Mouse (Mus musculus): ENCODE data around the gene Plpp4.

Gene Plpp4

GRCm38 (mm10) chr7:129256621-129257373 is at the start of gene Plpp4:
Gene Plpp4, plus strand, starts transcription at chr7:129257031.
- no peak for DNase-seq (ENCODE audit: low spot score)

- no peak for DNase-seq (ENCODE audit: low spot score)
These were observed 40.8 kb upstream of the Plpp4 start for GRCm38 (mm10) chr7:129215926-129216543.

DNA sequence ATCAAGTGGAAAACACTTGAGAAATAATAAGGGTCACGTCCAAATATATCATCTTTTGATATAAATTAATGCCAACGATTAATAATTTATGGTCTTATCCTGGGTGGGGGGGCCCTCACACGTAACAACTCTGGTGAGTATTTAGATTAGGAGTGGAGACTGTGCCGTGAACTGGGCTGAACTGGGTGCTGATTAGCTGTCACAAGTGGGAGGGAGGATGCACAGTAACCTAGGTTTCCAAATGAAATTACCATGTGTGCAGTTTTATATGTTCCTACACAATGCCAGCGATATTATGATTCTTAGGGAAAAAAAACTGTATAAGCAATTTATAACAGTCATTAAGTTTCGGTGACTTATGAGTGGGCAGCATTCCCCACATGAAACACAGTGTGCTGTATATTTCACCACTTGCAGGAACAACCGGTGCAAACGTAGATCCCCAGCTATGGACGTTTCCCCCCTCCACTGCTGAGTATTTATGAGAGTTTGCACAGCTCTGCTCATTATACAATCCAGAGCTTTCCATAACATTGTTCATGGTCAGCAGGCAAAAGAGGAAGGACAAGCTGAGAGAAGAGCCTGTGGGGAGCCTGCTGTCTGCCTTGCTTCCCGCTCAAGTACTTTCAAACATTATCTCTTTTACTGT is 40.2 kb upstream of the Plpp4 start:
- no peak for DNase-seq (ENCODE audit: low spot score)

- DNase-seq (ENCODE audit: low spot score), result no peak
These were observed 35.9 kb upstream of the Plpp4 start for GRCm38 (mm10) chr7:129220948-129221347.

GRCm38 (mm10) chr7:129221649-129222048 is 35.2 kb upstream of the Plpp4 start:
- no peak for DNase-seq (ENCODE audit: low spot score)

DNA sequence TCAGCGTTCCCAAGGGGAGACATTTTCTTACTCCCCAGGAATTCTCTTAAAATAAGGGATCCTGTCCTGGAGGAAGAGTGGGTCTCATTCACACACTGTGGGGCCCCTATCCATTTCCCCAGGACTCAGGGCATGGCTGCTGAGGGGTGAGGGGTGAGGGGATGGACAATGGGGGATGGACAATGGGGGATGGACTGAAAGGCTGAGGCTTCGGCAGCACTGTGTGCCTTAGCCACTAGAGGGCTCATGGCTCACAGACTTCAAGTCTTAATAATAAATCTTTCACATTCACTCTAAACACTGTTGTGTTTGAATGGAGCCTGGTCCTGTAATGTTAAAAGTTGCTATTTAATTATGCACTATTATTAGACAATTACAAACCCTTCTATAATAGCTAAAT is 21.4 kb upstream of the Plpp4 start:
- no peak for DNase-seq (ENCODE audit: low spot score)

DNA sequence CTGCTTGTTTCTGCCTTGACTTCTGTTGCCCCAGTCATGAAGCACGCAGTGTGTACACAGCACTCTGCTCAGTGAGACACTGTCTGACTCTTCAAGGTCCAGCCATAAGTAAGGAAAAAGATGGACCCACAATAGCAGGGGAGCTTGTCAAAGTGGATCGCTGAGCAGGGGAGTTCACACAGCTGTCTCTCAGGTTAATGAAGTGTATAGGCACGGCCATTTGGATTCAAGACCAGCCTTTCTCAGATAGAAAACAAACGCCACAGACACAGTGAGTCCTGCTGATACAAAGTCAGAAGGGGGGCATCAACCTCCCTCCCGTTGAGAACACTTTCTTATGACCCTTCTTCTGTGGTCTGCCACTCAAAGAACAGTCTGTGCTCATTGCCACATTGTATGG is 20.8 kb upstream of the Plpp4 start:
- no peak for DNase-seq (ENCODE audit: low spot score)

DNA sequence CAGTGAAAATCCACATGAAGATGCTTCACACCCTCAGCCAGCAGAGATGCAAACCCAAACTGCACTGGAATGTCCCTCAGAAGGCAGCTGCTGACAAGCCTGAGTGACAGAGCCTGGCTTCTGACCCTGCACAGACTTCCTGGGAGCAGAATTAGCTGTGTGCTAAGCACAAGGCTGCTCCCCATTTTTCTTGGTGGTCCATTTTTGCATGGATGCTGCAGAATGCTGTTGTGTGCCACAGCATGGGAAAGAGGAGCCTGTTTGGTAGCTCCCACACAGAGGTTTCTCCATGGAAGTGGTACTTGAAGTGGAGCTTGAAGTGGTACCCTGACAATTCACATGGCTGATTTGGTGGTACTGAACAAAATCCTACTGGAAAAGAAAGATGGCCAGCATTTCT is 5.8 kb upstream of the Plpp4 start:
- no peak for DNase-seq (ENCODE audit: low spot score)

GRCm38 (mm10) chr7:129253406-129253805 is 3.4 kb upstream of the Plpp4 start:
- no peak for DNase-seq (ENCODE audit: low spot score)

DNA sequence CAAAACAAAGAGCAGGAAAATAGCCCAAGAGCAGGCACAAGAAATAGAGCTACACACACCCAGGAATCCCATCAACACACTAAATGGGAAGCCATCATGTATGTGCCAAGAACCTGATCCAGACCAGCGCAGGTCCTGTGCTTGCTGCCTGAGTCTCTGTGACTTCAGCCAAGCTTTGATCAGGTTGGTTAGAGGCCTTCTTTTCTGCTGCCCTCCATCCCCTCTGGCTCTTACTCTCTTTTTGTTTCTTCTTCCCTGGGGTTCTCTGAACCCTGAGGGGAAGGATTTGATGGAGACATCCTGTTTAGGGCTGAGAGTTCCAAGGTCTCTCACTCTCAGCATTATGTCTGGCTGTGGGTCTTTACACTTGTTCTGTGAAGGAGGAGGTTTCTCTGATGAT is 2.7 kb upstream of the Plpp4 start:
- DNase-seq (ENCODE audit: low spot score), result no peak

DNA sequence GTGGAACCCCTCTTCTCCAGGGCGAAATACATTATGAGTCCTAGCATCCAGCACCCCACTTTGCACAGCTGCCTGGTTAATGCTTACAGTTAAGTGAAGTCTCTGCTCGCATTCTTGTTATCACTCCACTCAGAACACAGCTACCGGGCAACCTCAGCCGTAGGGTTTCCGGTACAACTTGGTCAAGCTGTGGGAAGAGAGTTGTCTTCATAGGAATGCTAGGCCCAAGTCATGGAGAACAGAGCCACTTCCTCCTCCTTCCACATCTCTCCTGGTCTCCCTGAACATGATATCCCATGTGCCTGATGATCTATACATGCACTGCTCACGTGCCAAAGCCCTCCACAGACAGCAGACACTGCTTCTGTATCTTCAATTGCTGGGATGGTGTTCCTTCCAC is 1.4 kb upstream of the Plpp4 start:
- no peak for DNase-seq (ENCODE audit: low spot score)

DNA sequence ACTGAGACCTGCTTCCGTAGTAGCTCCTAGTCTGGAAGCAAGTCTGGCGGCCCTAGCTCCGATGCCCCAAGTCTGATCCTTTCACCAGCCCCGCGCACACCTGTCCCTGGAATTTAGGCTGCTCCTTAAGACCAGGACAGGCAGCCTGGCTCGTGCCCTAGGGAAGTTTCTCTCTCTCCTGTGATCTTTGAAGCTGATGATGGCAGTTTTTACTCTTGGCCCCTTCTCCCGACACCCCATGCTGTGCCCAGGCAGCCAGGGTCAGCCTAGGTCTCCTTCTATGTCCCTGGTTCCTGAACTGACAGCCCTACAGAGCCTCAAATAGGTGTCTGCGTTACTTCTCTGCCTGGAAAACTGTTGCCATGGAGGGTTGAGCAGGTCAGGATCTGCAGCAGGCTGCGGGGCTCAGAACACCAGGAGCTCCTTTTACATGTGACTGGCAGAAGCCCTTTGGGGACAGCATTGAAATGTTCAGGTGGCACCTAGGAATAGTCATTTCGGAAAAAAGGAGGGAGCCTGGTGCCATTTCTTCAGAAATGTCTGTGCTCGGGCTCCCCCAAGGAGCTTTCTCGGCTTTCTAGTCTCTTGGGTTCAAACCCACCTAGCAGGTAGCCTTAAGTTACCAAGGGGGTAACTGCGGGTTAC is 665 bp downstream of the Plpp4 start:
- DNase-seq (ENCODE audit: low spot score), result no peak

- DNase-seq (ENCODE audit: low spot score), result no peak
These were observed 1.5 kb downstream of the Plpp4 start for GRCm38 (mm10) chr7:129258331-129258730.

DNA sequence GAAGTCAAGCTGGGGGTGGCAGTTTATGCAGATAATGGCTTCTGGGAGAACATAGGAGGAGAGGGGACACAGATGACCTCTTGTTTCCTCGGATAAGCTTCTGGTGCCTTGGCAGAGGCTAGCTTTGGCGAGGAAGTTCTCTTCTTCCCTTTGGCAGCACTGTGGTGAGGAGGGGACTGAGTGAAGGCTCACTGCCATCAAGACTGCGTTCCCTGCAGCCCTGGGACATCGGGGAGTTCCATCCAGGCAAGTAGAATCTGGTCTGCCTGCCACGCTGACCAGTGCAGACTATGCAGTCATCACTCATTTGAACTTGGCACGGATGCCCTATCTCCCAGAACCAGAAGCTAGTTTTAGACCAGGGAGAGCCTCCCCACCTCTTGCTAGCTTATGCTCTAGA is 2.4 kb downstream of the Plpp4 start:
- no peak for DNase-seq (ENCODE audit: low spot score)

- no peak for DNase-seq (ENCODE audit: low spot score)
These were observed 17.0 kb downstream of the Plpp4 start for GRCm38 (mm10) chr7:129273867-129274266.

DNA sequence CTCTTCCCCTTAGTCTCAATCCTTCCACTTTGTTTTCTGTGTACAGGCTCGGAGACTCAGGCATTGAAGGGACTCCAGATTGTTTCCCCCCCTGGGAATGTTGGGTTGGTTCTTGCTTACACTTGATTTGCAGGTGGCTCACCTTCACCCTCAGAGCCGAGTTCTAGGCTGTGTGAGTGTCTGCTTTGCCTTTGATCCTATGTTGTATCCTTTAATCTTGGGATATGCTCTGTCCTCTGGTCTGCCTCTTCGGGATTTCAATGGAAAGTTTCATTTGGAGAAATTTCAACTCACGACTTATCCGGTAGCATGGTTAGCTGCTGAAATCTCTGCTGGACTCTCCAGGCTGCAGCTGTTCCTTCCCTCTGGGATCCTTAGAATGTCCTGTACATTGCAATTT is 17.9 kb downstream of the Plpp4 start:
- no peak for DNase-seq (ENCODE audit: low spot score)

GRCm38 (mm10) chr7:129277751-129278150 is 20.9 kb downstream of the Plpp4 start:
- no peak for DNase-seq (ENCODE audit: low spot score)

DNA sequence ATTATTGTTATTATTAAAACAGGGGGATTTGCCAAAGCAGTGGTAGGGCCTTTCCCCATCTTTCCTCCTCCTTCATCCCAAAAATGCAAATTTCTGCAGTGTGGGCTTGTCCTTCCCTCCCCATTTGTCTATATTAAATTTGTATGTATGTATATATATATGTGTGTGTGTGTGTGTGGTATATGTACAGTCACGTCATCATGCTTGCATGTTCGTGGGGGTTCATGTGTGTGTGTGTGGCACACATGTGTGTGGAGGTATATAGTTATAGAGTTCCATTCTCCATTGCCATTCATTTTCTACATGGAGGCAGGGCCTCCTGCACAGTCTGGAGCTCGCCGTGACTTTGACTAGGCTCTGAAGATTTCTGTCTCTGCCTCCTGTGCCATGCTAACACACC is 22.0 kb downstream of the Plpp4 start:
- DNase-seq (ENCODE audit: low spot score), result no peak

- DNase-seq (ENCODE audit: low spot score), result no peak
These were observed 22.4 kb downstream of the Plpp4 start for GRCm38 (mm10) chr7:129279261-129279660.

DNA sequence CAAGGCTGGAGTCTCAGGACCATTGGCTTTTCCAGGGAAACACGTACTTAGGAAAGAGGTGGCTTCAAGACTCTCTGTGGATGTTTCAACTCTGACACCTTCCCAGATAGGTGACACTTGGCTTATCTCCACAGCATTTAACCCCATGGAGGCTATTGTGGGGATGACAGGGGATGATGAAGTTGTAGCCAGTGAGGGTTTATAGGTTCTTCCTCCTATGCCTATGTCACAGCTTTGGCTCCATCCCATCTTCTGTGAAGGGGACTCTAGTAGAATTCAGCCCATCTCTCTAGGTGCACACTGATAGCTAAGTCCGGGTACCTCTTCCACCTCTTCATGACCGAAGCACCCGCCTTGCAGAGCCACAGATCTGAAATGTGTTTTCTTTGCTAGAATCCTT is 25.1 kb downstream of the Plpp4 start:
- no peak for DNase-seq (ENCODE audit: low spot score)

GRCm38 (mm10) chr7:129285186-129285868 is 28.5 kb downstream of the Plpp4 start:
- no peak for DNase-seq (ENCODE audit: low spot score)

DNA sequence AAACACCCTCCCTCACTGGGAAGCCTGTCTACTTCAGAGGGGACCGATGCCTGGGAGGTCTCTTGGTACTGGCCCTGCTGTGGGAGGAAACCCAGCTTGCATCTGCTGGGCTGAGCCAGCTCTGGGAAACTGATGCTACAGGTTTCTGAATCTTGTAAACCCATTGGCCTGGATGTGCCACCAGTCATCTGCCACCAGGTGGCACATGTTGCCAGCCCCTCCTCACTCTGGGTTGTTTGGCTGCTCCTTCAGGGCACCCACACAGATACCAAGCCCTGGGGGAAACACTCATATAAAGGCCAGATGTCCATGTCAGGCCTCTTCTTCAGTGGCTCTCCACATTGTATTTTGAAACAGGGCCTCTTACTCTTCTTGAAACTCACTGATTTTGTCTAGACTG is 36.4 kb downstream of the Plpp4 start:
- no peak for DNase-seq (ENCODE audit: low spot score)

Measured in urinary bladder, postnatal 10 days (tissue).